Mouse (Mus musculus) megakaryocyte-erythroid progenitor cell, adult 5-6 weeks (primary cell): ENCODE data around the gene Pcsk5. TPM values are rescaled to one million over a fixed set of nuclear protein-coding genes. Genes with fewer than 3 reads are reported as not detected.
"Not testable (repeated sequence)": the region's sequence is repeated elsewhere in the genome, so short reads cannot be mapped to it uniquely, and the experiment has no call there.

Source experiments
- ATAC-seq: replicated peaks from 2 replicates; pipeline ENCODE4 v1.8.0; 2016; ENCODE audit warnings: mild to moderate bottlenecking, inconsistent platforms; ENCODE audit not compliant: severe bottlenecking, poor library complexity, low FRiP score, low TSS enrichment
- total RNA-seq, 2 experiments: library from RNA; stranded (forward) in 1 of 2; stranded (reverse) in 1 of 2; fragments of 200-1000, 215-1000 nt in 1 of 2; fragments of >200 nt in 1 of 2; fragmentation: Nextera tagmentation in 1 of 2; gene quantifications; 2 replicates each; pipeline ENCODE4 v1.2.3; 2014 to 2017

The Pcsk5 gene
- total RNA-seq, 2 experiments from 2014 or later: not detected

DNA sequence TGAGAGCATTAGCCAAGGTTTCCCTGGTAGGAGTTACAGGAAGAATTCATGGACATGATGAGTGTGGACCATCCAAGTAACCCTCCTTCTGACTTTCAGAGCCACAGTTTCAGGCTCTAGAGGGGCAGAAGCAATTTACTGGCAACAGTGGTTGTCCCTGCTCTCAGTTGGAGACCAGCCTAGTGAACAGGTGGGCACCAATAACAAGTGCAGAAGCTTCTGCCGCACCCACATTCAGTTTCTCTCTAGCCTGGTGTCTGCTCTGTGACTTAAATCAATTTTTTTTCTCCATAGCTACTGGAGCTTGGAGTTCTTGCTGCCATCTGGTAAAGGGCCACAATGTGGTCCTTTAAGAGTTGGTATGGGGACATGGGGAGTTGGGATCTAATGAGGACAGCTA, 341.3 kb downstream of the Pcsk5 start:
- no peak for ATAC-seq

GRCm38 (mm10) chr19:17491822-17492544, 345.4 kb downstream of the Pcsk5 start:
- ATAC-seq: no peak

GRCm38 (mm10) chr19:17491322-17491721, 346.1 kb downstream of the Pcsk5 start:
- ATAC-seq: no peak

- ATAC-seq: no peak
These were observed 347.6 kb downstream of the Pcsk5 start for GRCm38 (mm10) chr19:17489866-17490141.

GRCm38 (mm10) chr19:17489041-17489865, 348.2 kb downstream of the Pcsk5 start:
- no peak for ATAC-seq

- ATAC-seq: no peak
These were observed 355.2 kb downstream of the Pcsk5 start for GRCm38 (mm10) chr19:17482126-17482790.

- ATAC-seq: no peak
These were observed 358.0 kb downstream of the Pcsk5 start for GRCm38 (mm10) chr19:17479471-17479870.

- ATAC-seq: no peak
These were observed 361.4 kb downstream of the Pcsk5 start for GRCm38 (mm10) chr19:17476021-17476420.

GRCm38 (mm10) chr19:17473138-17473537, 364.3 kb downstream of the Pcsk5 start:
- ATAC-seq: not testable (repeated sequence)

DNA sequence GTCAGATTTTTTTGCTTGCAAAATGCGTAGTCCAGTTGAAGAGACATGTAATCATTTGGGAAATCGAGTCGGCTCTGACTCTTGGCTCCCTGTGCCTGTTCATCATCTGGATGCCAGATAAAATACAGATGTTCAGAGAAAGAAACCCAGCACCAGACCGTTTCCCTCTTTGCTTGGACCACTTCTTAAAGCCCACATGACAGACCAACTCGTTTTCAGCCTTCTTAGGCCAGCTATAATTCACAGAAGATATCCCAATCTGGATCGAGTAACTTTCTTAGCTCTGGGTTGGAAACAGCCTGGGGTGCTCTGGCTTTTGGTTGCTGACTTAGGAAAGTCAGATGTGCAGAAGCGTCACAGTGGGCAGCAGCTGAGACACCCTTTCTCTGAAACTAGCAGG, 365.6 kb downstream of the Pcsk5 start:
- no peak for ATAC-seq

DNA sequence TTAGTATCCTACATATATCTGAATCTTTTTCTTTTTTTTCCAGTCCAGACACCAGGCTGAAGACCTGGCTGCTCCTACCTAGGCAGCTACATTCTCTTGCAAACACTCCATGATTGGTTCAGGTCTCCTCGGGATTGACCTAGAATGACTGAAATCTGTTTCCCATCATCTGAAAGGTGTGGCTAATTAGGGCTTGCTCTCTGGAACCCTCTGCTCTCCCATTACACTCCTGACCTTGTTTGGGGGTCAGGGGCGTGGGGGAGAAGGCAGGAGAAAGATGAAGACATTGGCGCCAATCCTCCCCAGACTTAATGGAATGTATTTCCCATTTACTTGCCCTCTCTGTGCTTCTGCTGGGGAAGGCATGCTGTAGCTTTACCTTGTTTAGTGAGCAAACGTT, 366.2 kb downstream of the Pcsk5 start:
- ATAC-seq: no peak

- no peak for ATAC-seq
These were observed 369.7 kb downstream of the Pcsk5 start for GRCm38 (mm10) chr19:17467556-17468211.

GRCm38 (mm10) chr19:17452001-17452400, 385.4 kb downstream of the Pcsk5 start:
- no peak for ATAC-seq

GRCm38 (mm10) chr19:17443581-17443980, 393.9 kb downstream of the Pcsk5 start:
- peak; percentile 77 for ATAC-seq

GRCm38 (mm10) chr19:17439476-17440189, 397.8 kb downstream of the Pcsk5 start:
- no peak for ATAC-seq

- ATAC-seq: no peak
These were observed 400.8 kb downstream of the Pcsk5 start for GRCm38 (mm10) chr19:17436651-17437050.

GRCm38 (mm10) chr19:17428561-17428914, 408.9 kb downstream of the Pcsk5 start:
- no peak for ATAC-seq

- ATAC-seq: no peak
These were observed 409.4 kb downstream of the Pcsk5 start for GRCm38 (mm10) chr19:17427824-17428560.

DNA sequence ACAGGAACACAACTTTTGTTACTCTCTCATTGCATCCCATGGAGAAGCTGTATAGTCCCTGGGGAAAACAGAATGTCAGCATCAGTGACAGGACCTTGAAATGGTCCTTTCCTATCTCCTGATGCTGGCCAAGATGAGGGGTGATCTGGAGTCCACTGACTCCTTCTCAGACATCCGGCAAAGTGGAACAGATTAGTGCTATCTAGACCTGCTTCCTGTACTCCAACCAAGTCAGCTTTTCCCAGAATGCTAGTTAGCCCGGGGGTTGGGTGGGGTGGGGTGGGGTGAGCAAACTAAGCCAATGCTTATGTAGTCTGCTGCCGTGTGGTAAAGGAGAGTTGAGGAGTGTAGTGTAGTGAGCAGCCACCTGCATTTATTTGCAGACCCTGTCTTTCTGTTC, 414.1 kb downstream of the Pcsk5 start:
- ATAC-seq: no peak
